Mouse (Mus musculus) lung, postnatal 14 days (tissue): ENCODE data around the gene Apobec3.
A peak's percentile ranks its signal among the peaks of the same experiment; 100 is the strongest.

Source experiments
- DNase-seq: peaks from one replicate; pipeline ENCODE4 v3.0.0; 2021

Apobec3 gene

GRCm38 (mm10) chr15:79891436-79892212, at the start of gene Apobec3:
Apobec3 (plus strand) TSS chr15:79891659.
- peak; percentile 88 for DNase-seq

GRCm38 (mm10) chr15:79842985-79843384, 48.5 kb upstream of the Apobec3 start:
- DNase-seq, result no peak

- DNase-seq, result no peak
Measured at GRCm38 (mm10) chr15:79845986-79846385, 45.5 kb upstream of the Apobec3 start.

- DNase-seq, result no peak
Measured at GRCm38 (mm10) chr15:79847100-79847499, 44.4 kb upstream of the Apobec3 start.

- no peak for DNase-seq
Measured at GRCm38 (mm10) chr15:79850143-79850542, 41.3 kb upstream of the Apobec3 start.

GRCm38 (mm10) chr15:79858979-79859378, 32.5 kb upstream of the Apobec3 start:
- no peak for DNase-seq

GRCm38 (mm10) chr15:79859821-79860220, 31.6 kb upstream of the Apobec3 start:
- DNase-seq, result no peak

GRCm38 (mm10) chr15:79867260-79868002, 24.0 kb upstream of the Apobec3 start:
- no peak for DNase-seq

GRCm38 (mm10) chr15:79873545-79873944, 17.9 kb upstream of the Apobec3 start:
- DNase-seq, result no peak

- no peak for DNase-seq
Measured at GRCm38 (mm10) chr15:79873995-79874394, 17.5 kb upstream of the Apobec3 start.

GRCm38 (mm10) chr15:79875261-79875995, 16.0 kb upstream of the Apobec3 start:
- DNase-seq, result no peak

GRCm38 (mm10) chr15:79878725-79879136, 12.7 kb upstream of the Apobec3 start:
- DNase-seq, result peak; percentile 58

GRCm38 (mm10) chr15:79879319-79879718, 12.1 kb upstream of the Apobec3 start:
- DNase-seq, result peak; percentile 92

GRCm38 (mm10) chr15:79880477-79880876, 11.0 kb upstream of the Apobec3 start:
- DNase-seq, result no peak

- no peak for DNase-seq
Measured at GRCm38 (mm10) chr15:79882623-79883267, 8.7 kb upstream of the Apobec3 start.

GRCm38 (mm10) chr15:79883352-79883822, 8.1 kb upstream of the Apobec3 start:
- DNase-seq, result peak; percentile 96

- no peak for DNase-seq
Measured at GRCm38 (mm10) chr15:79884820-79885219, 6.6 kb upstream of the Apobec3 start.

GRCm38 (mm10) chr15:79892213-79892541, 718 bp downstream of the Apobec3 start:
- DNase-seq, result peak; percentile 83

GRCm38 (mm10) chr15:79892995-79893823, 1.8 kb downstream of the Apobec3 start:
- DNase-seq, result no peak

- no peak for DNase-seq
Measured at GRCm38 (mm10) chr15:79893824-79894123, 2.3 kb downstream of the Apobec3 start.

GRCm38 (mm10) chr15:79894343-79894742, 2.9 kb downstream of the Apobec3 start:
- DNase-seq, result no peak
